Mouse (Mus musculus): ENCODE measurements around the gene Grin2b.

DNA sequence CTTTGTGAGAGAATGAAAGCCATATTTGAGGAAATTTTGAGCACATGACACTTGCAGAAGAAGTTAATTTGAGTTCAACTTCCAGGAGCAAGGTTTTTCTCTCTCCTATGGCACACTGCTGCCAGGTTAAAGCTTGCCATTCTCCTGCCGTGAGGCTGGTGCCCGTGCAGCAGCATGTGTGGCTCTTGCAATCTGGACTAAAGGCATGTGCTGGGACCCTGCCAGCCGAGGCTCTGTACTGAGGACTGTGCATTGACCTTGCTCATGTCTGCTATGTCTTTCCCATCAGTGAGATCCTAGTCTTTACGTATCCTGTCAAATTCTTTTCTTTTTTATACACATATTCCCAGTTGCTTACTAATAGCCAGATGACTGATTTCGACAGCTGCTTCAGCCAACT, 268.9 kb downstream of the Grin2b start:
- no peak for TF ChIP-seq CTCF (IDR thresholded peaks at IDR 0.05; ENCODE audit: low read depth, low read length)
- no peak for TF ChIP-seq POLR2A (IDR thresholded peaks at IDR 0.05; ENCODE audit: insufficient read depth, low read length)
- no peak for TF ChIP-seq EP300 (IDR thresholded peaks at IDR 0.05; ENCODE audit: insufficient read depth, low read depth, low read length)
